Mouse (Mus musculus): Measurements from ENCODE around the gene 2610528J11Rik.
"Not testable (repeated sequence)": the region's sequence is repeated elsewhere in the genome, so short reads cannot be mapped to it uniquely, and the experiment has no call there.

2610528J11Rik gene

GRCm38 (mm10) chr4:118526408-118527334, at the start of gene 2610528J11Rik:
Gene 2610528J11Rik (plus strand): TSS chr4:118526999.
- DNase-seq (ENCODE audit: low spot score): no peak

- DNase-seq (ENCODE audit: low spot score): no peak
Measured at GRCm38 (mm10) chr4:118489717-118490132, 37.1 kb upstream of the 2610528J11Rik start, which contains the start of gene Tie1. Gene Tie1 (minus strand): TSS chr4:118490061.

- no peak for DNase-seq (ENCODE audit: low spot score)
Measured at GRCm38 (mm10) chr4:118490461-118490860, 36.3 kb upstream of the 2610528J11Rik start.

- DNase-seq (ENCODE audit: low spot score): no peak
Measured at GRCm38 (mm10) chr4:118500171-118500724, 26.6 kb upstream of the 2610528J11Rik start.

- no peak for DNase-seq (ENCODE audit: low spot score)
Measured at GRCm38 (mm10) chr4:118500792-118501191, 26.0 kb upstream of the 2610528J11Rik start.

- no peak for DNase-seq (ENCODE audit: low spot score)
Measured at GRCm38 (mm10) chr4:118505551-118505950, 21.2 kb upstream of the 2610528J11Rik start.

GRCm38 (mm10) chr4:118507171-118507570, 19.6 kb upstream of the 2610528J11Rik start:
- not testable (repeated sequence) for DNase-seq (ENCODE audit: low spot score)

GRCm38 (mm10) chr4:118509050-118509449, 17.7 kb upstream of the 2610528J11Rik start:
- no peak for DNase-seq (ENCODE audit: low spot score)

- no peak for DNase-seq (ENCODE audit: low spot score)
Measured at GRCm38 (mm10) chr4:118516699-118517496, 9.9 kb upstream of the 2610528J11Rik start.

- no peak for DNase-seq (ENCODE audit: low spot score)
Measured at GRCm38 (mm10) chr4:118517497-118518146, 9.2 kb upstream of the 2610528J11Rik start.

GRCm38 (mm10) chr4:118518208-118518607, 8.6 kb upstream of the 2610528J11Rik start:
- DNase-seq (ENCODE audit: low spot score): no peak

- no peak for DNase-seq (ENCODE audit: low spot score)
Measured at GRCm38 (mm10) chr4:118522248-118522647, 4.6 kb upstream of the 2610528J11Rik start.

GRCm38 (mm10) chr4:118523976-118524375, 2.8 kb upstream of the 2610528J11Rik start:
- DNase-seq (ENCODE audit: low spot score): no peak

- DNase-seq (ENCODE audit: low spot score): no peak
Measured at GRCm38 (mm10) chr4:118525779-118526178, 1.0 kb upstream of the 2610528J11Rik start.

- no peak for DNase-seq (ENCODE audit: low spot score)
Measured at GRCm38 (mm10) chr4:118527335-118527681, 509 bp downstream of the 2610528J11Rik start.

GRCm38 (mm10) chr4:118527720-118528119, 921 bp downstream of the 2610528J11Rik start:
- no peak for DNase-seq (ENCODE audit: low spot score)

- DNase-seq (ENCODE audit: low spot score): no peak
Measured at GRCm38 (mm10) chr4:118532663-118533062, 5.9 kb downstream of the 2610528J11Rik start.

- no peak for DNase-seq (ENCODE audit: low spot score)
Measured at GRCm38 (mm10) chr4:118533156-118533555, 6.4 kb downstream of the 2610528J11Rik start.

GRCm38 (mm10) chr4:118533605-118534004, 6.8 kb downstream of the 2610528J11Rik start:
- no peak for DNase-seq (ENCODE audit: low spot score)

- no peak for DNase-seq (ENCODE audit: low spot score)
Measured at GRCm38 (mm10) chr4:118535610-118536009, 8.8 kb downstream of the 2610528J11Rik start.

GRCm38 (mm10) chr4:118537801-118538200, 11.0 kb downstream of the 2610528J11Rik start:
- no peak for DNase-seq (ENCODE audit: low spot score)

- no peak for DNase-seq (ENCODE audit: low spot score)
Measured at GRCm38 (mm10) chr4:118539904-118540303, 13.1 kb downstream of the 2610528J11Rik start.
